Mouse (Mus musculus) left cerebral cortex, adult 2 months (tissue): ENCODE data around the gene Lsm7. TPM values are rescaled to one million over a fixed set of nuclear protein-coding genes. Genes with fewer than 3 reads are reported as not detected.

Experiments used
- DNase-seq, 2 experiments: peaks; one replicate each; pipeline ENCODE4 v3.0.0; 2021 to 2022; ENCODE audit warnings: low spot score in 2 of 2, mixed read lengths in 1 of 2; ENCODE audit errors: extremely low spot score in 1 of 2
- H3K27ac ChIP-seq: fragments of 200-600 bp; 2 replicates; pipeline ENCODE4 v1.8.1; 2022
- H3K4me3 ChIP-seq: fragments of 200-600 bp; 2 replicates; pipeline ENCODE4 v1.8.1; 2022
- CTCF ChIP-seq: fragments of 200-600 bp; IDR thresholded peaks from 2 replicates; pipeline ENCODE4 v1.8.1; 2022; ENCODE audit warnings: antibody characterized with exemption, mild to moderate bottlenecking, moderate library complexity
- intact Hi-C: fragments of 180-260 bp; cut with DNase I; formaldehyde crosslinking; loops from one replicate; pipeline ENCODE4 v1.15.1; 2025
- total RNA-seq, 2 experiments: library from RNA; stranded (reverse); gene quantifications; 2 replicates each; pipeline ENCODE4 v1.2.3; 2021

Gene Lsm7
- total RNA-seq, 2 experiments from 2014 or later, result 40.0 to 43.2 TPM

DNA sequence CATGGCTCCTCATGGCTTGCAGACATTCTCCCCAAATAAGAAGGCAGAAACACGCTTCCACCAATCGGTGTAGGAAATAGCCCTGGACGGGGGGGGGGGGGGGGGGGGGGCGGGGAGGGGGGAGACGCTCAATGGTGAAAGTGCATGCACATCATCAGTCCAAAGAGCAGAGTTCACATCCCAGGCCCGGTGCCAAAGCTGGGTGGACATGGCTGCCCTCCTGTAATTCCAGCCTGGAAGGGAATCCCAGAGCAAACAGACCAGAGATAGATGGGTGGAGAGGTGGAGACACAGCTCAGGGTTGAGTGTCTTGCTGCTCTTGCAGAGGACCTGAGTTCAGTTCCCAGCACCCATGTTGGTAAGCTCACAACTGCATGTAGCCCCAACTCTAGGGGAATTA, 16.0 kb upstream of the Lsm7 start:
- H3K4me3 ChIP-seq, result no peak overlapping the region
- TF ChIP-seq CTCF, result no peak
- no peak for DNase-seq
- H3K27ac ChIP-seq, result no peak overlapping the region
- intact Hi-C loops, result no loop called here

DNA sequence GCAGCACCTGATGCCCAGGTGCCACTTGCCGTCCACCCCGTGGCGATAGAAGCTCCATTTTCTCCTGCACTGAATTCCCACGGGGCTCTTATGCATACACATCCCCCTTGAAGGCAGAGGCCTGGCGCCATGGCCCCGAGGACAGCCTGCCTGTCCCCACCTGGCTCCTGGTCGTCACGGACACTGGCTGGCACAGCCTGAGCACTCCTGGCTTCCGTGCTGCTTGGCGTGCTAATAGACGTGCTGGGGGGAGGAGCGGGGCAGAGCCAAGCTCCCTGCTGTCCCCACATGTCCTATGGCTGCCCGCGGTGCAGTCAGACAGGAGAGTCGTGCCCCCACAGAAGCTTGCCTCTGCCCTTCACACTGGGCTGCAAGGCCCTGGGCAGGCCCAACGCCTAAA, 9.4 kb upstream of the Lsm7 start:
- H3K4me3 ChIP-seq, result no peak overlapping the region
- intact Hi-C loops, result no loop called here
- no peak overlapping the region for H3K27ac ChIP-seq
- no peak for DNase-seq
- TF ChIP-seq CTCF, result no peak

DNA sequence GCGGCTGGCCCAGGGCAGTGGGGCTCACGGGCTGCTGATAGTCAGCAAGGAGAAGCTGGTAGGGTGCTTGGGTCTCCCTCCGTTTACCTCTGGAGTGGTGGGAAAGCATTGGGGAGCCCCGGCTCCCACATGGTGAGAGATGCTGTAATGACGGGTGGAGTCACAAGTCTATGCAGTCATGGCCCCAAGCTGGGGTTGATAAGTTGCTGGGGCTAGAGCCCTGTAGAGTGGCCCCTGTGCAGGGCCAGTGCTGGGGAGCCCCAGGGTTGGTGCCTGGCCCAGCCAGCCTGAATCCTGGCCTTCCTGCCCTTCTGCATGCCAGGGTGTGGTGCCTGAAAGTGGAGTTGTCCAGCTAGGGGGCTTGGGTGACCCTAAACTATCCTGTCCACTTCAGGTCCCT, 7.3 kb upstream of the Lsm7 start:
- no peak for TF ChIP-seq CTCF
- no peak for DNase-seq
- H3K4me3 ChIP-seq, result no peak overlapping the region
- H3K27ac ChIP-seq, result no peak overlapping the region
- intact Hi-C loops, result no loop called here

DNA sequence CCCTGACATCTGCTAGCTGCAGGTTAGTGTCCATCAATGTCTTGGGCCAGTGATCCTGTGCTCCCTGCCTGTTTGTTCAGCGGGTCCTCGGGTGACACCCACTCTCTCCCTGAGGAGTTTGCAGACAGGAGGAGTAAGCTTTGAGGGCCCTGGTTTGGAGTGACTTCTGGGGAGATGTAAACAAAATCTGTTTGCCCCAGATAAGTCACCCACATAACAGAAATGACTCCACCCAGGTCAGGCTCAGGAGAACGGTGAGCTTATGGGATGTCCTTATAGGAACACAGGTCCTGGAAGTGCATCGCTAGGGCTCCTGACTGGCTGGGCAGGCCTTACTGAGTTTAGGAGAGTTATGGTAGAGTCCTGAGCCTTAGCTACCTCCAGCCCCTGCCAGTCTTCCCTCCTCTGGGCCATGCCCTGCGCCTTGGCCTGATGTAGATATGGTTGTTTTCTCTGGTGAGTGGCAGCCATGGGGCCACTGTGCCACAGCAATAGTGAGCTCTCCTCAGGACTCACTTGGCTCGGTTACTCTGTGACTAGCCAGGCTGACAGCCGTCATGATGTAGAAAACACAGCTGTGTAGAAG, 3.4 kb upstream of the Lsm7 start:
- no peak for DNase-seq
- intact Hi-C loops, result no loop called here
- Histone ChIP-seq H3K4me3 (no peak overlapping the region), H3K27ac (peak overlapping the region; percentile 66)
- no peak for TF ChIP-seq CTCF

DNA sequence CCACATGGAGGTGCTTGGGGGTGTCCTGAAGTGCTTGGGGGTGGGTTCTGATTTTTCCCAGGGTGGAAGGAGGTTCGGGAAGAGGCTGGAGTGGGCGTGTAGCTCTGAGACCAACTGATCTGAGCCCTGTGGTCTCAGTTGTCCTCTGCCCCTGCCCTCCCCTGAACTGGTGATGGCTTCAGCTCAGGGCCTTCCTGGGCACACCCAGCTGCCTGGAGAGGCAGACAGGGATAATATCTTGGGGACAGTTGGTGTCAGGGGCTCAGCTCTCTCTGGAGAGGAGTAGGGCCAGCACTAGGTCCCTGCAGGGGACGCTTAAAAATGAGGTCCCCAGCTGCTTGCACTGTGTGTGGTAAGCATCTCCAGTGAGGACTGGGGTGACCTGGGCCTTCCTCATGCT, 2.8 kb upstream of the Lsm7 start:
- no peak for TF ChIP-seq CTCF
- no peak overlapping the region for H3K4me3 ChIP-seq
- peak overlapping the region; percentile 66 for H3K27ac ChIP-seq
- intact Hi-C loops, result no loop called here
- DNase-seq, result no peak

DNA sequence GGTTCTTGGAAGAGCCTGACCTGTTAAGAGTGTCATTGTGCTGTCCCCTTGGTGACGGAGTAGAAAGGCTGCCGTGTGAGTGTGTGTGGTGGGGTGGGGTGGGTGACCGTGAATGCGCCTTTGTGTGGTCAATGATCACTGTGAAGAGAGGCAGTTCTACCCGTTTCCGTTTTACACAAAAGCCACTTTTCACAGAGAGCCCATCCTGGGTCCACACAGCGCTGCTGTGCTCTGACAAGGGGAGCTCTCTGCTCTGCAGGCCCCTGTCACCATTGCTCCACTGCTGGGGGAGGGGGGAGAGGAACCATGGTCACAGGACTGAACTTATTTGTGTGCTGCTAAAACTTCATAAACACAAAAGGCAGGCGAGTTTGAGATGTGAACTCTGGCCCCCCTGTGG, 2.4 kb upstream of the Lsm7 start:
- no peak for TF ChIP-seq CTCF
- Histone ChIP-seq H3K4me3 (no peak overlapping the region), H3K27ac (peak overlapping the region; percentile 66)
- intact Hi-C loops, result no loop called here
- peak in 1 of 2 experiments; percentile 30 for DNase-seq

DNA sequence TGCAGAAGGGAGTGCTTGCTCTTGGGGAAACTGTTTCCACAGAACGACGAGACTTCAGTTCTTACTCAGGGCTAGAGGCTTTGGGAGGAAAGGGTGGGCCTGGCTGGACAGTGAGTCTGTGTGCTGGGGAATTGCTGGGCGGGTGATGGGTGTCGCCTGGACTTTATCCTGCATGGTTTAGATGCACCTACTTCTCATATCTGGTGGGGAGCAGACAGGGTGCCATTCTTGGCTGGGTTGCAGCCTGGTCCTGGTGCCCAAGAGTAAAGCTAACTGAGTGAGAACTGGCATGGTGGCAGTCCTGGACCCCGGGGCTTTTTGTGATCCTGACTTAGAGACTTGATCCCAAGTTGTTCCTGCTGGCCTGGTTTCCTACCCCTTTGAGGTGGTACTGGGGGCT, 1.9 kb upstream of the Lsm7 start:
- Histone ChIP-seq H3K27ac (peak overlapping the region; percentile 37; the same call in 1 of the 2 replicates), H3K4me3 (0 out of 2 replicates have a peak overlapping the region, but pooled peaks have one; percentile 6)
- intact Hi-C loops, result no loop called here
- no peak for TF ChIP-seq CTCF
- DNase-seq, result no peak

DNA sequence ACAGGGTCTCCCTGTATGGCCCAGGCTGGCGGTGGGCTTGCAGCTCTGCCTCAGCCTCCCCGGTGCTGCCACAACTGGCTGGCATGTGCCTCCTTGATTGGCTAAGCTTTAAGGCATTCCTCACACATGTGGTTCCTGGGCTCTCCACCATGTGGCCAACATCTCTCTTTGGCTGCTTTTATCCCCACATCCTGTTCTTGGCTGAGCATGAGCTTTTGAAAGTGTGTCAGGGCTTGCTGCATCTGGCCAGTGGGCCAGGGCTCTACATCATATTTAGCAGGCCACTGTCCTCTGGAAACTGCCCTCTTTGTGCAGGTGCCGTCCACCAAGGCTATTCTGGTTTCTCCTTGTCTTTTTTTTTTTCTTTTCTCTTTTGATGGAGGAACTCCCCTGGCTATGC, 1.3 kb upstream of the Lsm7 start:
- intact Hi-C loops, result no loop called here
- DNase-seq, result no peak
- peak; percentile 16; the same call in 1 of the 2 replicates for TF ChIP-seq CTCF
- peak overlapping the region; percentile 98 for H3K4me3 ChIP-seq
- H3K27ac ChIP-seq, result peak overlapping the region; percentile 82; the same call in 1 of the 2 replicates

DNA sequence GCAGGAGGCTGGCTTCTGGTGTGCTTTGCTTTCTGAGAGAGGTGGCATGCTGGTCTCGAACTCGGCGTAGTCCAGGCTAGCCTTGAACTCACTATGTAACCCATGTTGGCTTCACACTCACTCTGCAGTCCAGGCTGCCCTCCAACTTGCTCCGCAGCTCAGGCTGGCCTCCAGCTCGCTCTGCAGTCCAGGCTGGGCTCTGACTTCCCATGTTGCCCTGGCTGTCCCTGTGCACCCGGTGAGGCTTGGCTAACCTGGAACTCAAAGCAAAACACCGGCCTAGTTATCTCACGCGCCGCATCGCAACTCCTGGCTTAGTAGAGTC, 702 bp upstream of the Lsm7 start:
- TF ChIP-seq CTCF, result no peak
- peak overlapping the region; percentile 82 for H3K27ac ChIP-seq
- DNase-seq, result no peak
- intact Hi-C loops, result loop anchor here (1.0 kb wide), 1 partner anchor 29 kb away; the partner anchor contains the start of gene Oaz1
- peak overlapping the region; percentile 98 for H3K4me3 ChIP-seq

DNA sequence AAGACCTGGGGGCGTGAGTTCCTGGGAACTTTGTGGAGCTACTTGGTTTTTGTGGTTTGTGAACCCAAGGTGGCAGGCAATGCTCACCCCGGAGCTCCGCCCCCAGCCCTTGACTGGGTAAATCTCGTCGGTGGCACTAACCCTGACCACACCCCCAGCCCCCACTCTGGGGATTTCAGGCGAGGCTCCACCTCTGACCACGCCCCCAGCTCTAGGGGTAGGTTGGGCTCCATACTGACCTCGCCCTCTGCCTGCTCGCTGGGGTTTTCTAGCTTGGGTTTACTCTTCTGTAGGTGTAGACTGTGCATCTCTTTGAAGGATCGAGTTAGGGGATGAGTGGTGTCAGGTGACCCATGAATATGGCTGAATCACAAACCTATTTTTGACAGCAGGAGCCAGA, 6.4 kb downstream of the Lsm7 start:
- H3K4me3 ChIP-seq, result no peak overlapping the region
- H3K27ac ChIP-seq, result no peak overlapping the region
- intact Hi-C loops, result no loop called here
- no peak for DNase-seq
- no peak for TF ChIP-seq CTCF

DNA sequence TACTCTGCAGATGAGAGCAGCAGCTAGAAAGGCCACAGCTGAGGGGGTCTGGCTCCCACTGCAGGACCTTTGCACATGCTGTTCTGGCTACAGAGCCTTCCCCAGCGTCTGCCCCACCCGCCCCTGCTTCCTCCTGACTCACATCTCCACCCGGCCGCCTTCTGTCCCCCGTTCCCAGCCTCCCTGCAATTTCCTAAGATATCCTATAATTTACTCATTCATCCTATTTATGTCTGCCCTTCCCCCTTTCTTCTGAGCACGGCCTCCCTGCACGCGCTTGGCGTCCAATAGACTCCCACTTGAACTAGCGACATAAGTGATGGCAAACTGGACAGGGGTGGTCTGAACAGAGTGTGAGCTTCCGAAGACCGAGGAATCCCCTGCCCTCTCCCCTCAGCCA, 9.3 kb downstream of the Lsm7 start:
- peak; percentile 52 to 55 for DNase-seq
- intact Hi-C loops, result no loop called here
- H3K4me3 ChIP-seq, result no peak overlapping the region
- H3K27ac ChIP-seq, result no peak overlapping the region
- TF ChIP-seq CTCF, result no peak

DNA sequence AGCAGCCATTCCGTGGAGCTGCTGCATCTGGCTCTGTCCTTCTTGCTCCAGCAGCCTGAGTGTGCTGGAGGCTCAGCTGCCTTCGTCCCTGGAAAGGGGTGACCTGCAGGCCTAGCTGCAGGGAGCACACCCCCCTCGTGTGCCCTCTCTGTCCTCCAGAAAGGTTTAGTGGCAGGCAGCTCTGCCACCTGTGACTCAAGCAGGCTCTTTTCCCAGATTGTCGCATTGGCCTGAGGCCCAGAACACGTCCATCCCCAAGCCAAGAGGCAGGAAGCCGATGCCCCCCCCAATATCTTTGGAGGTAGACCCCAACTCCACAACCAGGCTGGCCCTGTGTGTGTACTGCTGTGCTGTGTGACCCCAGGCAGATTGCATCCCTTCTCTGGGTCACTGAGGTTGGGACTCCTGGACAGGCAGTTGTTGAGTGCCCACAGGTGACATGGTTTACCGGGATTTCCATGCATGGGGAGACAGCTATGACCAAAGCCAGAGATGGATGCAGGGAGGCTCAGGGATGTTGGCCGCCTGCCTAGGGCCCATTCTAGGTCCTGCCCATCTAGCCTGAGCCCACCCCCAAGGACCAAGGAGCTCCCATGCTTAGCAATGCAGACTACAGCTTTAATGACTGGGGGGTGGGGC, 9.8 kb downstream of the Lsm7 start:
- H3K27ac ChIP-seq, result no peak overlapping the region; the same call in 1 of the 2 replicates
- no peak overlapping the region for H3K4me3 ChIP-seq
- intact Hi-C loops, result no loop called here
- DNase-seq, result no peak
- no peak for TF ChIP-seq CTCF
